Mouse (Mus musculus) lung, postnatal 0 days (tissue): ENCODE results near the gene Rbm19.

Source experiments
- CTCF ChIP-seq: IDR thresholded peaks from 2 replicates; pipeline ENCODE4 v1.5.1; 2016; ENCODE audit warnings: antibody characterized with exemption, mild to moderate bottlenecking
- EP300 ChIP-seq: IDR thresholded peaks from 2 replicates; pipeline ENCODE4 v1.6.1; 2016; ENCODE audit warnings: antibody characterized with exemption, mild to moderate bottlenecking, control low read depth

GRCm38 (mm10) chr5:120129761-120130160 lies 13.5 kb downstream of the Rbm19 start:
- TF ChIP-seq CTCF, result peak; percentile 11; the same call in 1 of the 2 replicates
- TF ChIP-seq EP300, result no peak
